Mouse (Mus musculus) MN1 (cell line): ENCODE measurements around the gene Wdfy1.

Experiments used
- DNase-seq: peaks from one replicate; pipeline ENCODE4 v3.0.0-alpha.2; 2016; ENCODE audit warnings: low spot score

Gene Wdfy1

DNA sequence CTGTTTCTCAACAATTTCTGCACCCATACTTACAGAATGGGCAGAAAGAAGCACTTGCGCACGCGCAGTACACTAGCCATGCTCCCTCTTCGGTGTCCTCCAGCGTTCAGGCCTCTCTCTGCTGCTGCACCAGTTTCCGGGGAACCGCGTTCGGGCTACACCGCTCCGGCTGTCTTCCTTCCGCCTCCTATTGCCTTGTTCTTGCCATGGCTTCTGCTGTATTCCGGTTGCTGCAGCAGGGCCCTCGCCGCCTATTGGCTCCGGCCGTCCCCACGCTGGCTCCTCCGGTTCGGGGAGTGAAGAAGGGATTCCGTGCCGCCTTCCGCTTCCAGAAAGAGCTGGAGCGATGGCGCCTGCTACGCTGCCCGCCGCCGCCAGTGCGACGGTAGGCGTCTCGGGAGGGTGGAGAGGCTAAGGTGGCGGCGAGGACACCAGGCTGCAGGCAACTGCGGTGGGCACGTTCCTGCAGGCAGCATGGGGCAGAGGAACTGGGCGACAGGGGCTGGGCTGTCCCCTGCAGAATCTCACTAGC, at the start of gene Wdfy1, which contains the start of gene Mrpl44:
TSS of gene Wdfy1 (minus strand) at position 217 of the 532 bp plus-strand sequence.
TSS of gene Mrpl44 (plus strand) at position 92 of the 532 bp plus-strand sequence.
- peak; percentile 94 for DNase-seq

DNA sequence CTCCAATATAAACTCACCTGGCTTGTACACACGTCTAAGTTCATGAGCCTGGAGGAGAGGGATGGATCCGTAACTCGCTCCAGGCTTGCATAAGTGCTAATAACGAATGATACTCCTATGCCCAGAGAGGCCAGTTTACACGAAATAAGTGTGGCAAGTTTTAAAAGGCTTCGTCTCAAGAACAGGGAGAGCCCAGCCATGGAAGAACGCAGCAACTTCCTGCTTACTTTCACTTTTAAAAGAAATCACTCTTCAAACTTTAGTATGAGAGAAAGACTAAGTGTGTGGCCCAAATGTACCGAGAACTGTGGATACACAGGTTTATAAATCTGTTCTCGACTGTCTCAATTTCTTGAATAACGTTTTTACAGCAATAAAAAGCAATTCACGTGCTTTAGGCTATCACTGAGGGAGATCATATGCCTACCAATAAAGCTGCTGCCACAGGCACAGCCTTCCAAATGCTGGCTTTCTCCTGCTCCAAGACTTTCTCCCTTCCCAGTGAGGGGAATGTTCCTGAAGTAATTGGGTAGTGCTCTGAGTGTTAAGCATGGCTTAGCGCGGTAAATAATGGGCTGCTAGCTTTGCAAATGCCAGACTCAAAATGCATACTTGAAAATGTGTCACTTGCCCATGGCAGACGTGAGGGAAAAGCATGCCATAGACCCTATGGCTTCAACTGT, 48.1 kb upstream of the Wdfy1 start:
- no peak for DNase-seq

DNA sequence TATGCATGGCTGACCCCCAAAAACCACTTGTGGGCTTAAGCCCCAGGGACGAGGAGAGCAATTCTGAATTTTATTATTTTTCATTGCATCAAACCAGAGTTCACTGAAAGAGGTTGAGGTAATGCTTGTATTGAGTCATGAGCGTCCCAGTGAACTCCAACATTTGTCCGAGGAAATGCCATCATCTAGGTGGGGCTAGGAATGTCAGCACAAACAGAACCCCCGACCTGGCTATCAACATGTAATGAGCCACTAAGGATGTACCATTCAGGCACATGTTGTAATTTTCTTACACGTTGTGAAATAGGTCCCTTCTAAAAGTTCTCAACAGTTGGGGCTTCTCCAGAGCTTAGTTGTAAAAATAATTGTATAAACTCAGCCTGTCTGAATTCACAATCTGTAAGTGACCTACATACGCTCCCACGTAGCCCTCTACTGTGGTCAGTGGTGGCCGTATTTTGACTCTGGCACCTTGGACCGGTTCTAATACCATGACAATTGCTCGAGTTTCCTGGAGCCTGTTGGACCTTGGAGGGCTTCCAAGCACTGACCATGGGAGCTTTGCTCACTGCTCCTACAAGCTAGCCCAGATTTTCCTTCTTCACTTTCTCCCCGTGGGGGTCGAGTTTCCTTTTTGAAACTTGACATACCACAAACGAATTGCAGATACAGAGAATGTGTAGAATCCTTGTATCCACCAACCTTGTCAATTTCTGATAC, 47.0 kb upstream of the Wdfy1 start:
- DNase-seq = no peak

DNA sequence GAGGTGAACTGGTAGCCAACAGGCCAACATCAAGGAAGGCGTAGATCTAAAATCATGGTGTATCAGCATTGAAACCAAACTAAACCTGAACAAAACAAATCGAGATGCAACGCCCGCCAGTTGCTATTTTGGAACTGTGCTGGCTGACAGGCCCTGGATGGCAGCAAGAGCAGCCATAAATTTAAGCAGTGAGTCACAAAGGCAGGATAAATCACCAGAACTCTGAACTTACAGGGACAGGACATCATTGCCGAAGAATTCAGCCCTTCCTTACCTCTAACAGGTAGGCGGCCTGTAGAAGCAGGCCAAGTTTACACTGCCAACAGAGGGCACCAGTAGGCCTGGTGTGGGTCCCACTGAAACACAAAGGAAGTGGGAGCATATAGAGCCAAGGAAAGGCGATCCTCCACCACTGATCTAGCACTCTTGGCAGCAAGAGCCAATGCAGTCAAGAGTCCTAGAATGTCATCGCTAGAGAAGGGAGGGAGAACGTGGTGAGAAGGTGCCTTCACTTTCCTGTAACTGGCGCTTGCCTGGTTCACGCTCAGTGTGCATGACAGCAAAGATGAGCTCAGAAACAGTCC, 43.4 kb upstream of the Wdfy1 start:
- no peak for DNase-seq

DNA sequence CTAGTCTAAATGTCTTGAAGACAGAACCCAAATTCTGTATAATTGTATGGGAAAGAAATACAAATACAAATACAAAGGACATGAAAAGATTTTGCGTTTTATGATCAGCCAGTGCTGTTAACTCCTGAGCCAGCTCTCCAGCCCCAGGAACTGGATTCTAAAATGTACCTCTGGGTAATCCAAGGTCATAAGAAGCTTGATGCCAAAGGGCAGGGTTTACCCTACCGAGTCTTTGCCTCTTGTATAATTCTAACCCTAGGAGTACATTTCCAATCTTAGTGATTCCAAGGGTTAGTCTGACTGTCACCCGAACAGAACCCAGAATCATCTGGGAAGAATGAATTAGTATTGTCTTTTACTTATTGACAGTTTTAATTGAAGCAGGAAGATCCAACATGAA, 39.5 kb upstream of the Wdfy1 start:
- DNase-seq = no peak

DNA sequence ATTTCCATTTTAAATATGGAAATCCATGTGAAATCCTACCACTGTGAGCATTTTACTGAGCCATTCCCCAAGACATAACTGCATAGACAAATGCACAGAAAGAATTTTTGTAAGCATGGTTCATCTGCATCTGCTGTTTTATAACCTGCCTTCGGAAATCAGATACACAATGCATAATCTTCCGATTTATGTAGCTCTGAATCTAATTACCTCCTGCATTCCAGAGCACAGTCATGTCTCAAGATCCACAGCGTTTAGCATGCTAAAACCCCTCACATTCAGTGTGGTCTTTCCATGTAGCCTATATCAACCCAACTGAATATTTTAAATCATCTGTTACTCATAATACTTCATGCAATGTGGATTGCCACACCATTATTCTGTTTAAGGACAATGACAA, 33.5 kb upstream of the Wdfy1 start:
- no peak for DNase-seq

DNA sequence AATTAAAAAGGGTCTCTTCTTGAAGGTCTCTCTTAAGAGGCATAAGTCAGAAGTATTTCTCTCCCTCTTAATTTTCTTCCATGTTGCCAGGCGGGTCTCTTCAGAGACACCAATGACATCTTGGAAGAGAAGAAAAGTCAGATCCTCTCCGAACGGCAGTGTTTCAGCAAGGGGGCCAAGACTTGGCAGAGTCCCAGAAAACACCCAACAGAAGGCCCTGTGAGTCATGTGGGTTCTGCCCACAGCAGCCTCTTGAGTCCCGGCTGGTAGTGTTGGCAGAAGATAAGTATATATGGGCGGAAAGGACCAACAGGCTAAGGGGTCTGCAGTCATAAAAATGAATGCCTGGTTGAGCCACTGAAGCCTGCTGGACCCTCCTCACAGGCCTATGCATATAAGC, 30.9 kb upstream of the Wdfy1 start:
- peak; percentile 71 for DNase-seq

DNA sequence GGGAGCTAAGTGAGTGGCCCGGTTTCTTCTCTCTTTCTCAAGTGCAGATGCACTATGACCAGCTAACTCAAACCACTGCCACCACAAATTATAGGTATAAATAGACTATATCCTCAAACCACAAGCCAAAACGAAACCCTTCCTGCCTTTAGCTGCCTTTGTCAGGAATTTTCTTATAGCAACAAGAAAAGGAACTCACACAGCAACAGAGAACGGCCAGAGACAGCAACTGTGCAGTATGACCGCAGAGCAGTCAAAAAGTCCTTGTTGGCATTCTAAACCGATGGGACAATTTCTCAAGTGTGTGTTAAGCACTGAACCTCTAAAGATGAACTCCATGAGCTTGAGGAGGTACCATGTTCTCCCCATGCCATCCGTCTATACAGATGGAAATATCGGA, 27.7 kb upstream of the Wdfy1 start:
- no peak for DNase-seq

DNA sequence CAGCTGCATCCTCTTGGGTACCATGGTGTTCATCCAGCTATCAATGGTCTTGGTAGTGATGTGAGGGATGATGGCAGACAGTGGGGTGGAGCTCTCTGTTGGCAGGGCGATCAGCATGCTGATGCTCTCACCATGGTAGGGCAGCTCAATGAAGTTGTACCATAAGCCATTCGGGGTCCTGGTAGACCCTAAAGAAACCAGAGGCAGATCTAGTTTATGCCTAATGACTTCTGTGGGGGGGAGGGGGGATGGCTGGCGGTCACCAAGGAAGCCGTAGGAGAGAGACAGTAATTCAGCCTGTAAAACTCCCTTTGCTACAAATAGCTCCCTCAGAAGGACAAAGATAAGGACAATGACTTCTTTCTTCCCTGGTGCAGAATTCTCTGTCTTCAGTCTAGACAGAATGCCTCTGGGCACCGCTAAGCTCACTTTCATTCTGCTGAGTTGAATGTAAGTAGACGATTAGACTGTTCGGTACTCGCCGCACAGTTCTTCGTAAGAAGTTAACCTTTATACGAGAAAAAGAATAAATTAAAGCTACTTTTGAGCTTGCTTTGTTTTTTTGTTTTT, 27.0 kb upstream of the Wdfy1 start:
- no peak for DNase-seq

DNA sequence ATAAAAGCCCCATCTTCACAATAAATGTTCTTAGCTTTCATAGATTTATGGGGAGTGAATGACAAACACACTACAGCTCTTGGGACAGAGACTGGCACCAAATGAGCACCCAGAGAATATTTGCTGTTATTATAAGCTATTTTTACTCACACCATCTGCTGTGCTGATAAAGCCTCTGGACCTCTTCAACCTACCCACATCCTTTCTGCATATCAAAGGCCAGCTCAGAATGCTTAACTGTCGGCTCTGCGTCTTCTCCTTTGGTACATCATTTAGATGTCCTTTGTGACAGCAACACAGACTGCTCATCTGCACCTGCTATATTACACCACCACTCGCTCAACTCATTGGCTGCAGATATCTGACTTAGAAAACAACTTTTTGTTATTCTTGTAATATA, 21.1 kb upstream of the Wdfy1 start:
- DNase-seq = no peak

DNA sequence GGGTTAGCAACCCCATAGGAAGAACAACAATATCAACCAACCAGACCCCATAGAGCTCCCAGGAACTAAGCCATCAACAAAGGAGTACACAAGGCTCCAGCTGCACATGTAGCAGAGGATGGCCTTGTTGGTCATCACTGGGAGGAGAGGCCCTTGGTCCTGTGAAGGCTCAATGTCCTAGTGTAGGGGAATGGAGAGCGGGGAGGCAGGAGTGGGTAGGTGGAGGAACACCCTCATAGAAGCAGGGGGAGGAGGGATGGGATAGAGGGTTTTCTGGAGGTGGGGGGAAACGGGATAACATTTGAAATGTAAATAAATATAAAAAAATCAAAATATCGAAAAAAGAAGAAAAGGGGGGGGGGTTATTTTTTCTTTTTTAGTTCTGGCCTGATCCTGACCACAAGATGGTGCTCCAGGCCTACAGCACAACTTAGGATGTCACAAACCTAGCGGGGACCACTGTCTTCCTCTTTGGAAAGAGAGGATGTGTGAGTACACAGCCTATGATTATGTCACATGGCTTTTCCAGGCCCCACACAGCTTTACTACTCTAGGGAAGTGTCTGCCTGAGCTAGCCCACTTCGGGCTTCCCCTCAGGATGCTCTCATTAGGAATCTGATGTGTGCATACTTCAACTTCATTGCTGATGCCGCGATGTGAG, 10.5 kb upstream of the Wdfy1 start:
- no peak for DNase-seq

DNA sequence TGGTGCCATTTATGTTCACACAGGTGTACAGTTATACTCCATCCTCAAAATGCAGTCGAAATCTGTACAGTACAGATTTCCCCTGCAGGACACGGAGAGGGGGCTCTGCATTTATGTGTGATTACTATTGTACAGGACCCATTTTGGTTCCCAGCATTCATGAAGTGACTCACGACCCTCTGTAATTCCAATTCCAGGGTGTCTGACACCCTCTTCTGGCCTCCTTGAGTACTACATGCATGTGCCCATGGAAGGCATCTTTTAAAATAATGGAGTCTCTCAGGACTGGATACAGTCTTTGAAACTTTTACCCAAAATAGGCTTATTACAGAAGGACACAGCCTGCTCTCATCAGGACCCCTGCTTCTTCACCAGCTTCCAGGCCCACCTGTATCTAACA, 6.5 kb upstream of the Wdfy1 start:
- no peak for DNase-seq

DNA sequence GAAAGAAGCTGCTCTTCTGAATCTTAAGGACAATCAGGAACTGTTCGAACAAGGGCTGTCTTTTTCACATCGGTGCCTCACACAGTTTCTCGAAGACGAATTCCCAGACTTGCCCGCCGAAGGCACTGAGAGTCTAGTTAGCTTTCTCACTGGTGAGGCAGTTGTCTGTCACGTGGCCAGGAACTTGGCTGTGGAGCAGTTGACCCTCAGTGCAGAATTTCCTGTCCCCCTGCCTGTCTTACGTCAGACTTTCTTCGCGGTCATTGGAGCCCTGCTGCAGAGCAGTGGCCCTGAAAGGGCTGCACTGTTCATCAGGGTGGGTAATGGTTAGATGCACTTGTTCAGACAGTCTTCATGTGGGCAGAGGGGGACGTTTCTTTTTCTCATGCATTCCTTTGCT, 2.1 kb upstream of the Wdfy1 start:
- DNase-seq = no peak

DNA sequence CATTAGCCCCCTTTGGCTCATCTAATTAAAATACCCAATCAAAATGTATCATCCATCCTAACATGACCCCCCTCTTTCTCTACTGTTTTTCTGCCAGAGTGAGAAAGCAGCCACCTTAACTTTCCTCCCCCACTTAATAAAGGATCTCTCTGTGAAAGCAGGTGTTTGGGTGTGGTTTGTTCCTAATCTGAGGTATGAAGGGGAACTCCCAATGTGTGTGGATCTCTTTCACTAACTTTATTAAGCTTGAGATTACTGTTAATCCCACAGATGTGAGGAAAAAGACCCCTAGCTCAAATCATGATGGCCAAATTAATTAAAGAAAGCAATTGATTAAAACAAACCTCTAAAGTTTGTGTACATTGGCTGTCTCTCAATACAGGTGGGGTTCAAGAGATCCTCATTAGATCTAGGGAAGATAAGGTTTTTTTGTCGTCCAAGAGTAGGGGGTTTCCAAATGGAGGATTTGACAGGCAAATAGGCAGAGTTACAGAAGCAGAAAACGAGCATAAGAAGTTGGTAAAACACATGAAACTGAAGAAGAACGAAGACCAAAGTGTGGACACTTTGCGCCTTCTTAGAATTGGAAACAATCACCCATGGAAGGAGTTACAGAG, 1.7 kb downstream of the Wdfy1 start:
- no peak for DNase-seq

DNA sequence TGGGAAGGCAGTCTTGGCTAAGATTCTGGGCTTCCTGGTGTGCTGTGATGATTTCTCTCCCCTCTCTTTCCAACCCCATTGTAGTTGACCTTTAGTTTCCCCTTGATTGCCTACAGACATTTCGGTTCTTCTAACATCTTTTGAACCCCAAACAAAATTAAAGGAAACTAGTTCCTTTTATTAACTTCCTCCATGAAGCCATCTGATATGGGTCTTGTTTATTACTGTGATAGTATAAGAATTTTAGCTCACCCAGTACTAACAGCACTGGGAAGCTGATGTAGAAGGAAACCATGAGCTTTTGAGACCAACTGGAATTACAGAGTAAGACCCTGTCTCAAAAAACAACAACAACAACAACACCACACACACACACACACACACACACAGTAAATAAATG, 7.7 kb downstream of the Wdfy1 start:
- DNase-seq = no peak

DNA sequence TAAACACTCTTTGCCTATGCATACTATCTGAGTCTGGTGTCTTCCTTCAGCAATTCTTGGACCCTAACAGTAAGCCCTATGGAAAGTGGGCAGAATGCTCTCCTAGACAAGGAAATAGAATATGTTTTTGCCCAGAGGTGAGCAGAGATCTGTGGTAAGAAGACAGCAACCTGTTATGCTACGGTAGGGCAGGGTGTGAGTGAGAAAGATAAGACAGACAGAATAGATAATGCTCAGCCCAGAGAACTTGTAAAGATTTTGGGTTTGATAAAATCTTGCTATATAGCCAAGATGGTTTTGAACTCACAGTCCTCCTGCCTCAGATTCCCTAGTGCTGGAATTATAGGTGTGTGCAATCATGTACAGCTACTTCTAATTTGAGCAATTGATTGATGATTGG, 11.5 kb downstream of the Wdfy1 start:
- no peak for DNase-seq

DNA sequence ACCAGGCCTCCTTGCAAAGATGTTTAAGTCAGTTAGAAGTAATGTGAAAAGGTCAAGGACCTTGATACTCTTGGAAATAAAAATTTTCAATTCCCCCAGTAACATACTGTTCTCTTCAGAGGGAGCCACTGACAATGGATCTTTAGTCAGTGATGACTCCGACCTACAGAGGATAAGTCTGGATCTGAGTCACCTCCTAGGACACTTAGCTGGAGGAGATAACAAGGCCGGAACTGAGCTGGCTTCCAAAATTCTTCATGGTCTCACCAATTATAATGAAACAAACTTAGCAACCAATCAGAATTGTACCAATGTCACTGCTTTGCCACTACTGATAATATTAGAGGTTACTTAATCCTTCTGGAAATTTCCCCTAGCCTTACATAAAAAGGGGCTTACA, 11.9 kb downstream of the Wdfy1 start:
- DNase-seq = no peak

DNA sequence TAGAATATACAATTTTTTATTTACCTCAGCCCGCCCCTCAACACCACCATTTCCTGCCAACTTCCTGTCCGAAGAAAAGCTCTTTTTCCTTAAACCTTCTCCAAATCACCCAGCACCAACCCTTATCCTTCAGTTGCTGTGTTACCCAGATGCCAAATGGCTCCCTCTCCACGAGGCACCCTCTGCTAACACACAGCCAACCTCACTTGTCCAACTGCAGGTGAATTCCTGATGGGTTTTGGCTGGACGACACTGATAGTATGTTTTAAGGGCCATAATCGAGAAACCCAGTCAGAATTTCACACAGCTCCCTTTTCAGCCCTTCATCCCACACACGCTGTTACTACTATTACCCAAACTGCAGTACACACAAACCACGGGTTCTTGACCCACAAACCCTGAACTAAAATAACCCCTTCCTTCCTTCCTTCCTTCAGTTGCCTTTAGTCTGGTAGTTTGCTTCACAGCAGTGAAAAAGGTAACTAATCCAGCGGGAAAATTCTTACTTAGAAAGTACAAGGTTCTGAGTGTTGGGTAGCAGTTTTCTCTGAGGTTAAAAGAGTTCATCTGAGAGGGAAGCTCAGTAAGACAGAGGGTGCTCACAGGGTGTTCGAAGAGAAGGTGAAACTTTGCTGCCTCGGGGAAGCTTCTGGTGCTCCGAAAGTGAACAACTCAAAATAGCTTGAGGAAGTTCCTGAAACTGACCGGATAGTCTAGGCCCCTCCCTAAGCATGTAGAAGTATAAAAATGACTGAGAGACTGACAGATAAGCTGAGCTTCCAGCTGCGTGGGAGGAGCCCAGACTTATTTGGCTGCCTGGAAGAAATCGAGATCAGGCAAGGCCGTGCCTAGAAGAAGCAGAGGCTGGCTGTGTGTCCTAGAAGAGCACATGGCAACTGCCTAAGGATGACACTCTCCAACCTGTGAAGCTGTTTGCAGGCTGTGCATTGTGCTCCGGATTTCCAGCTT, 13.4 kb downstream of the Wdfy1 start:
- DNase-seq = no peak

DNA sequence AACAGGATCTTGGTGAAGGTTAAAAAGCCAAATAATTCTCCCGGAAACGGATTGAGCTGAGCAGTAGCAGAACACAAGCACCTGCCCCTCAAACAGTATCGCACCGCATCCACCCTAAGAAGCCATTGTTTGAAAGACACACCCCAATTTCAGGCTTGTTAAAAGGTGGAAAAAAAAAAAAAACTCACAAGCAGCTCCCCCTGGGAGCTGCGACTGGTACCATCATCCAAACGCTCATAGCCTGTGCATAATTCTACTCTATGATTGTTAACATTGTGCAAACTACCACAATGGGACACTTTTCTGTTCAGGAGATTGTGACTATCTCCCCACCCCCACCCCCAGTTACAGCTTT, 14.0 kb downstream of the Wdfy1 start:
- DNase-seq = no peak

DNA sequence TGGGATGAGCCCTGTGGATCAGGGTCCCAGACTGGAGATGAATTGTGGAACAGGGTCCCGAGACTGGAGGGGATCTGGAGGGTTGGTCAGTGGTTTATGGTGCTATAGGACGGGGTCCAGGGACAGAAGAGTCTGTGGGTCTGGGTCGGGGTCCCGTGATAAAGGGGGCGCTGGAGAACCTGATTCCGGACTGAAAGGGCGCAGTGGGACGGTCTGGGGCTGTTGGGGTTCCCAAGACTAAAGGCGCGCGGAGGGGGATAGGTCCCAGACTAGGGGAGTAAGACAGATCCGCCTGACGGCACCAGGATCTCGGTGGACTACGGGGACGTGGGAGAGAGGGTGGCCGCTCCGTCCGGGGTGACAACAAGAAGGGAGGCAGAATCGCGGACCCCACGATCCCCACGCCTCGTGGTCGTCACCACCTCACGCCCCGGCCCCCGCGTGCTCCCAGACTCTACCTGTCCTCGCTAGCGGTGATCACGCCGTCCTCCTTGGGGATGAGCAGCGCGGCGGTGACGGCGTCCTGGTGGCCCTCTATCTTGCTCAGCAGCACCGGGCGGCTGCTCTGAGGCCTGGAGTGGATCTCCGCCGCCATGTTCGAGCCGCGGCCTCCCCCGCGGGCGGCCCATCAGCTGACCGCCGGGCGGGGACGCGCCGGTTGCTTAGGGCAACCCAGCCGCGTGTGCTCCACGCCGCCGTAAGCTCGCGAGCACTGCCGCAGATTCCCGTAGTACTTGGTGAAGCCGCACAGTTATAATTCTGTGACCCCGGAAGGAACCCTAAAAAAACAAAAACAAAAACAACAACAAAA, 14.6 kb downstream of the Wdfy1 start:
- peak; percentile 90 for DNase-seq
